Mouse (Mus musculus) retina, postnatal 1 day (tissue): ENCODE results near the gene 1700022I11Rik.
"Not testable (repeated sequence)": the region's sequence is repeated elsewhere in the genome, so short reads cannot be mapped to it uniquely, and the experiment has no call there.

Source experiments
- DNase-seq: peaks from one replicate; pipeline ENCODE4 v3.0.0-alpha.2; 2012

Gene 1700022I11Rik

GRCm38 (mm10) chr4:42952563-42952962 lies 16.8 kb upstream of the 1700022I11Rik start:
- DNase-seq: no peak

- DNase-seq: peak; percentile 67
Observed at GRCm38 (mm10) chr4:42953435-42954094, 15.8 kb upstream of the 1700022I11Rik start.

- DNase-seq: peak; percentile 83
Observed at GRCm38 (mm10) chr4:42954297-42954696, 15.1 kb upstream of the 1700022I11Rik start.

GRCm38 (mm10) chr4:42955200-42955599 lies 14.2 kb upstream of the 1700022I11Rik start:
- DNase-seq: no peak

- DNase-seq: no peak
Observed at GRCm38 (mm10) chr4:42956581-42956980, 12.8 kb upstream of the 1700022I11Rik start.

GRCm38 (mm10) chr4:42957306-42957705 lies 12.1 kb upstream of the 1700022I11Rik start:
- no peak for DNase-seq

GRCm38 (mm10) chr4:42957979-42958378 lies 11.4 kb upstream of the 1700022I11Rik start:
- no peak for DNase-seq

- no peak for DNase-seq
Observed at GRCm38 (mm10) chr4:42958942-42959341, 10.5 kb upstream of the 1700022I11Rik start.

DNA sequence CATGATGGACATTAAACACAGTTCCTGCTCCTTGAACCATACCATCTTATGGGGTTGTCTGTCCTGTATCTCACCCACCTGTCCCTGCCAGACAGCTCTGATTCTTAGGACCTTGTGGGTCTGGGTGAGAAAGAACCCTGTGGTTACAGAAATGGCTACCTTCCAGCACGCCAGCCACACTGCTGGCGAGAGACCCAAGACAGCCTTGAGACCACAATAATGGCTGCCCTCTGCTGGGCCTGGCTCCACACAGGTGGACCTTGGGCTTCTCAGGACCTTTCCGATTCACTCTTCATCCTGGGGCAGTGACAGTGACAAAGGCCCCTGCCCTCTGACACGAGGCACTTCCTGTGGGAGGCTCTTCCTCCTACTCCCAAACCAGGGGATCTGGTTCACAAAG lies 10.0 kb upstream of the 1700022I11Rik start:
- no peak for DNase-seq

- DNase-seq: peak; percentile 77
Observed at GRCm38 (mm10) chr4:42961592-42961991, 7.8 kb upstream of the 1700022I11Rik start.

DNA sequence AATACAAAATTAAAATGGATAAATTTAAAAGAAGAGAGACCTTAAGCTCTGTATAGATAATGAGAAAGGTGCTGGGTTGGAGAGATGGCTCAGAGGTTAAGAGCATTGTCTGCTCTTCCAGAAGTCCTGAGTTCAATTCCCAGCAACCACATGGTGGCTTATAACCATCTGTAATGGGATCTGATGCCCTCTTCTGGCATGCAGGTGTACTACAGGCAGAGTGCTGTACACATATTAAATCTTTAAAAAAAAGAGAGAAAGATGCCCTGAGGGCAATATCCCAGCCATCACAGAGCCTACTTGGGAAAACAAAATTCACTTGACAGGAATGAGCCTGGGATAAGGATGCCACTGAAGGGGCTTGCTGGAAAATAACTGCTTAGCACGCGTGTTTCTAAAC lies 5.9 kb upstream of the 1700022I11Rik start:
- DNase-seq: no peak

DNA sequence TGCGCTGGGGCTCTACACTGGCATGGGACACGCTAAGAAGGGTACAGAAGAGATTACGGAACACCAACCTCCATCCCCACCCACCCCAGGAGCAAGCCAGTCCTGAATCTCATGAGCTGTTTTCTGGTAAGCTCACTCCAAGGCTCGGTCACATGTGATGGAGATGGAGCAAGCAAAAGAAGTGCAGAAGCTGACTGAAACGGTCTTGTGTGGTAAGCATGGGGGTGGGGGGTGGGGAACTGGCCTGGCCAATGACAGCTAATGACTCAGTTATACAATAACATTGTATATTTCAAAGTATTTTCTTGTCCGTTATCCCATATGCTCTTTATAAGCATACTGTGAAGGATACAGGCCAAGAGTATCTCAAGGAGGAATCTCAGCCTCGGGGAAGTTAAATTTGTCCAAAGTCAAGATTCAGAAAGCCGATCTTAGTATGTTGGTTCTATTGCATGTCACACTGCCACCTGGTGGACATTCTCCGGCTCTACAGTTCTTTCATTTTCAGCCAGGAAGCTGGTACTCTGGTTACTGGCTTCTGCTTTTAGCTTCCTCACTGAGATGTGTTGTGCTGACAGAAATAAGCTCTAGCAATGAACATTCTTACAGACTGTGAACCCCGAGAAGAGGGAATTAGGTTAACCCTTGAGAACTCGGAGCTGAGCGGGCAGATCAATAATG lies 4.2 kb upstream of the 1700022I11Rik start:
- peak; percentile 79 for DNase-seq

DNA sequence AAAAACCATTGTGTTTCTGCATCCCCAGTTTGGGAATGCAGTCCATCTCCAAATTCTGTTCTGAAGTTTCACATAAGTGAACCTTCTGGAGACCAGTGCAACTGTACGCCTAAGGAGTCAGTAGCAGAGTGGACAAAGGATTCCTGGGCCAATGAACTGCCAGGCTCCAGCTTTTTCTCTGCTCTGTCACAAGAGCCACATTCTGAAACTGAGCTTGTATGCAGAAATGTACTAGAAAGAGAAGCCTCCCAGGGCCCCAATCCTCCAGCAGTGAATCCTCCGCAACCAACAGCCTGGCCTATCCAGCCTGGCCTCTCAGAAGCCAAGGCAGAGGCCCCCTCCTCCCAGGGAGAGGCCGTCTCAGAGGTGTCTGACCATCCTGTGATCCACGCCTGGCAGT lies 3.5 kb downstream of the 1700022I11Rik start:
- no peak for DNase-seq

DNA sequence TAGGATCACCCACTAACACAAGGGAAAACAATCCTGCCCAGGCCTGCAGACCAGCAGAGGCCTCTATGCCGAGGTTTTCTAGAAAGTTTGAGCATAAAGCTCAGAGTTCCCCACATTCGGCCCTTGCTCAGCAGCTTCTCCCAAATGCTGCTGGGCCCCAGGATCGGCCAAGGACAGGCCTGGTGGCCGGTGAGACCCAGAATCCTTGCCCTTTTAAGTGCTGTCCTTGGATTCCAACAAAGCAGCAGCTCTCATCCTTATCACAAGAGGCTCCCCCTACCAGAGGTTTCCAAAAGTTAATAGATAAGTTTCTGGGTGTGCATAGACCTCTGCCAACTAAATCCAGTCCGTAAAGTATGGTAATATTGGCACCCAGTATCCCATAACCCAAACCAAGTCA lies 4.5 kb downstream of the 1700022I11Rik start:
- no peak for DNase-seq

DNA sequence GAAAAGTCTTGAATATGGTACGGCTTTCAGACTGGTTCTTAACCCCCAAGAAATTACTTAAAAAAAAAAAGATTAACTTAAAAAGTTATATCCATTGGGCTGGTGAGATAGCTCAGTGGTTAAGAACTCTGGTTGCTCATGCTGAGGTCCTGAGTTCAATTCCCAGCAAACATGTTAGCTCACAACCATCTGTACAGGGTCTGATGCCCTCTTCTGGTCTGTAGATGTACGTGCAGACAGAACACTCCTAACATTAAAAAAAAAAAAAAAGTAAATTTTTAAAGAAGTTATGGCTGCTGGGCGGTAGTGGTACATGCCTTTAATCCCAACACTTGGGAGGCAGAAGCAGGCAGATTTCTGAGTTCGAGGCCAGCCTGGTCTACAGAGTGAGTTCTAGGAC lies 8.7 kb downstream of the 1700022I11Rik start:
- DNase-seq: no peak

GRCm38 (mm10) chr4:42980467-42980866 lies 11.1 kb downstream of the 1700022I11Rik start:
- DNase-seq: not testable (repeated sequence)

DNA sequence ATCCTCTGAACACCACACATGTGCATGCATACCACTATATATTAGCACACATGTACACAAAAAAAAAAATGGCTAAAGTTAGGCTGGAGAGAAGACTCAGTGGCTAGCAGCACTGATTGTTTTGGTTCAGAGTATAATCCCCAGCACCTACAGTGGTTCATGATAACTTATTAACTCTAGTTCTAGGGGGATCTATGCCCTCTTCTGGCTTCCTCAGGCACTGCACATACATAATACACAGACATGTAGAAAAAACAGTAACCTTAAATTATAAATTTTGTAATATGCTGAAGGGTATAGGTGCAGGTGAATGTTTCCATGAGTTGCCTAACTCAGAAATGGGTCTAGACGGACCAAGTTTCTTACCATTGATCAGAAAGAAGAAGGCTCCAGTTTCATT lies 18.9 kb downstream of the 1700022I11Rik start:
- DNase-seq: no peak

DNA sequence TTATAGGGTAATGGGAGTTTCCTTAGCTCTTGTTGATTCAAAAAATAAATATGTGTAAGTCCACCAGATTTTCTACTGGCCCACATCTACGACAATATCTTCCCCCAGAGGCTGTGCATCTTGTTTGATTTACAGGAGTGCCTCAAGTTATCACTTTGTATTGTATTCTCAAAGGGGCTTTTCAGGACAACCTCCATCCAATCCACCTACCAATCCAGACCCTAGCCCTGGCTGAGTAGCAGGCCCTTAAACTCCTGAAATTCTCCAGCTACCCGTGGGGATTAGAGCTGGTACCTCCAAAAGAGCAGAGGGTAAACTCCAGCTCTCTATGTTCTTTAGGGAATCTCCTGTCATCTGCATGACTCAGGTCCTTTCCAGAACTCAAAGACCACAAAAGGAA lies 28.6 kb downstream of the 1700022I11Rik start:
- DNase-seq: no peak

GRCm38 (mm10) chr4:42999451-43000140 lies 30.2 kb downstream of the 1700022I11Rik start:
- DNase-seq: peak; percentile 89

DNA sequence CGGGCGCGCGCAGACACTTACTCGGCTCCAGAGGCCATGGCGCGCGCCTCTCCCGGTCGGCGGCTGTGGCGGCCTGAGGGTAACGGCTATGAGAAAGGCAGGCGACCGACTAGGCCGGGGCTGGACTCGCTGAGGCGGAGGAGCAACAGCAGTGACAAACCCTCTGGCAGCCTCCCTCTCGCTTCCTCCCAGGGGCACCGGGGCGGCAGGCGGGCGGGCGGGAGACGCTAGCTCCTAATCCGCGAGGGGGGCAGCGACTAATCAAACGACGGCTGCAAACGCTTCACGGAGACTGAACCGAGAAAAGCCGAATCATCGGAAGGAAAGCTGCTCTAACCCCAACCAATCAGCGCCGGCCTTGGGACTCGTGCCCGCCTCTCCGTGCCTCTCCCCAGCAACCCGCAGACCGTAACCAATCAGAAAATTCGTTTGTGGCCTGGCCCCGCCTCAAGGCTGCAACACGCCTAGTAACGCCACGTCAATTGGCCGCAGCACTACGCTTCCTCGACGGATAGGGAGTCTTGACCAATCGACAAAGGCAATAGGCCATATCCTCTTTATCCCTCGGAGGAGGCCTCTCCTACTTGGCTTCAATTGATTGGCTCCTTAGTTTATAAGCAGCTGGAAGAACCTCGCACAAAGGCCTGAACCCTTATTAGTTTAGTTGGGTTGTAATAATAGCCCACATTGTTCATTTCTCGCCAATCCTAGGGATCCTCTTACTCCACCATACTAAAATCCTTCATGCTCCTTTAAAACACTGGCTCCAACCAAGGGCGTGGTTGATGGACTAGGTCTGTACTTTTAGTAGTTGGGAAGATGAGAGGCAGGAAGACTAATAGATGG lies 31.0 kb downstream of the 1700022I11Rik start, which contains the start of gene Vcp:
TSS of gene Vcp (minus strand) at position 367 of the 846 bp plus-strand sequence.
- DNase-seq: peak; percentile 100

DNA sequence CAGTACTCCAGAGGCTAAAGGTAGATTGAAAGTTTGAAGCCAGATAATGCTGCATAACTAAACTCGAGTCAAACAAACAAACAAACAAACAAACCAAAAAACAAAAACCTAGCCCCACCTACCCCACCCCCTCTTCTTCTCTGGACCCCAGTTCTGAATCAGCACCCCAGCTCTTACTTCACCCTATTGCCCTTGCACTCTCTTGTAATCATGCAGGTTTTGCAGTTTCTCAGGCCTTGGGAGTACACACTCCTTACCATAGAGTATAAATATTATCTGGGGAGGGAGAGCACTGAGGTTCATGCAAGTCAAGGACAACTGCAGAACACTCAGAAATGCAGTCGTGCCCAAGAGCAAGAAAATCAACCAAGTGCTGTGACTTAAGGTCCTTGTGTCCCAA lies 31.9 kb downstream of the 1700022I11Rik start:
- no peak for DNase-seq

DNA sequence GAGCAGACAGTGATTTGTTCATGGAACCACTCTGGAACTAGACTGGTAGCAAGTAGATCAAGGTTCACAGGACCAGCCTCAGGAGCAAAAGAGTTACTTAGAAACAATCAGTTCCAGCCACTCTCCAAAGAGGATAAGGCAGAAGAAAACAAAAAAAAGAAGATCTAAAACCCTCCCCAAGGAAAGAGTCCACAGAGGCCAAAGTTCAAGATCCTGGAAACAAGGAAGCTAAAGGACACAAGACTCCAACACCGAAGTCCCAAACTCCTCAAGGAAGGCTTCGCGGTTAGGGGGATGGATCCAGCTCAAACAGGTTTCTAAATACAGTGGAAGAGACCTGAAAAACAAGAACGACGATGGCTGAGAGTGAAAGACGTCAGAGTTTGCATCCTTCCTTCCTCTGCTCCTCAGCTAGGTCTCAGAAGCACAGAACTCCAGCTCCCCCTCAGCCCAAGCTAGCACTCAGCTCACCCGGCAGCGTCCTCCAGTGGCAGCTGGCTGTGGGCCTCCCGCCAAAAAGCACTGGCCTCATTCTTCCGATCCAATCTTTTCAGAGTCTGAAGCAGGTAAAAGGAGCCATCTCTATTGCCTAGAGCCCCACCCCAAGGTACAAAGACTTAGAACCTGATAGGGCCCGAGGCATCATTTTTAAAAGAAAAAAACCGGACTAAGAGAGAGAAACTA lies 33.5 kb downstream of the 1700022I11Rik start:
- no peak for DNase-seq
